Mouse (Mus musculus) MN1 (cell line): ENCODE results near the gene D8Ertd738e.

Source experiments
- DNase-seq: peaks from one replicate; pipeline ENCODE4 v3.0.0-alpha.2; 2016; ENCODE audit warnings: low spot score

D8Ertd738e gene

GRCm38 (mm10) chr8:84249257-84250170 lies at the start of gene D8Ertd738e:
Gene D8Ertd738e, minus strand, starts transcription at chr8:84249719.
- DNase-seq: peak; percentile 94

- DNase-seq: no peak
These were observed 47.7 kb upstream of the D8Ertd738e start for GRCm38 (mm10) chr8:84297029-84297785.

DNA sequence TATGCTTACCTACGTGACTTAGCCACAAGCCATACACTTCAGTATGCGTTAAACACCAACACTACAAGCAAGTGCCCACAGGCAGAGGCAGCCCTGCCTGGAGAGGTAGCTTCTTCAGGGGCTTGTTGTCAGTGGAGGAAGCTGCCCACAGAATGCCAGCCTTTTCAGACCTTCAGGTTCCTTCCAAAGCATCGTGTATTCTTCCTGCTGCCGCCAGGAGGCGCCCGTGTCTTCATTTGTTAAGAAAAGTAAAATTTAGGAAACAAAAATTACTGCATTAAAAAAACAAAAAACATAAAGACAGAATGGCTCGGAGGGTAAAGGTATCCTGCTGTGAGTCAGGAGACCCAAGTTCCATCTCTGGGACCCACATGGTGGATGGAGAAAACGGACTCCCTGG lies 42.2 kb upstream of the D8Ertd738e start:
- DNase-seq: peak; percentile 82

DNA sequence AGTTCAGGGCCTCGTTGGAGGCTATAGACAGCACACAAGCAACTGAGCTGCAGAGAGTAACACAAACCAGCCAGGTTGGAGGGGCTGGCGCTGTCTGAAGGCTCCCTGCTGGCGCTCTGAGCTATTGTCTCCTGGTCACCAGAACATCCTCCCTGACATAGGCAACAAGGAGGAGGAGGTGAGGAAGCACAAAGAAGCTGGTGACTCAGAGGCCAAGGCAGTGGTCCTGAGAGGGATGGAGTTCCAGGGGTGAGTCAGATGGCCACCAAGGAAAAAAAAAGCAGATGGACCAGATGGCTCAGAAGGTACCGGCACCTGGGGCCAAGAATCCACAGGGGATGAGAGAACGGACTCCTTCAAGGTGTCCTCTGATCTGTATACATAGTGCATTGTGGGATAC lies 41.6 kb upstream of the D8Ertd738e start:
- no peak for DNase-seq

GRCm38 (mm10) chr8:84288892-84289291 lies 39.4 kb upstream of the D8Ertd738e start:
- no peak for DNase-seq

DNA sequence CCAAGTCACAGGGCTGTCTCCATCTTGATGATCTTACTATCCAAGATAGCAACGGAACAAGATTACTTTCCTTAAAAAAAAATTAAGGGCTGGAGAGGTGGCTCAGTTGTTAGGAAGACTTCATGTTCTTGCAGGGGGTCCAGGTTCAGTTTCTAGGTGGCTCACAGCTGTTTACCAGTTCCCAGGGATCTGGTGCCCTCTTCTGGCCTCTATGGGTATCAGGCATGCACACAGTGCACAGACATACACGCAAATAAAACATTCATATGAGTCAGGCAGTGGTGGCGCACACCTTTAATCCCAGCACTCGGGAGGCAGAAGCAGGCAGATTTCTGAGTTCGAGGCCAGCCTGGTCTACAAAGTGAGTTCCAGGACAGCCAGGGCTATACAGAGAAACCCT lies 36.1 kb upstream of the D8Ertd738e start:
- DNase-seq: peak; percentile 64

DNA sequence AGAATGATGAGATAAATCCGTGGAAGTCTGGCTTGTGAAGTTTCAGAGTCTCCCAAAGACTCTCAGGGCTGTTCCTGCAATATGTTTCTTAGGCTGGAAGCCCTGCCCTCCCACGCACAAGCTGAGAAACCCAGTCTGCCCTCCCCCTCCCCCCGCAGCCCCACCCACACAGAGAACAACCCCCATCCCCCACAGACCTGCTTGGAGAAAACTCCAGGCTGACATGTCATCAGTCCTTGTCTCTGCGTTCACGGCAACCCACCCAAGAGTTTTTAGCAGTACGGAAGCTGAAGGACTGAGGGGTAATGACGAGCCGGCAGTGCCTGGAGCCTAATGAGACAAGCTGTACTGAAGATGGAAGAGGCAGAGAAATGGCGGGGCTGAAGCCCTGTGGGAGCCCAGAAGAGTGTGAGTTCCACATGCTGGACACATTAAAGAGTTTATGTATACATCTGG lies 35.1 kb upstream of the D8Ertd738e start:
- peak; percentile 46 for DNase-seq

DNA sequence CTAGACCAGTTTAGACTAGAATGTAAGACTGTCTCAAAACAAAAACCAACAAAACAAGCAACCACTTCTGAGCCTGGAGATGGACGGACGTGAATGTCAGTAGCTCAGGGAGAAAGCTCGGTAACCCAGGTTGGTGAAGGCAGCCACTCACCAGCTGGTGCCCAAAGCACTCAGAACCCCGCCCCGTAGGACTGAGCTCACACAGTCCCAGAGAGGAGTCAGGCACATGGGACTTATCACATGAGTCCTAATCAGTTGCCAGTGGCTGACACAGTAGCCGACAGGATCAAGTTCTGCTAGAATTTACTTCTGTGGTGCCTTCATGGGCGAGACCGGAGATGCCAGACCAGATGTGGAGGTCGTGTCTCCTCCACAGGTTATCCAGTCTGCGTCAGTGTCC lies 31.3 kb upstream of the D8Ertd738e start:
- DNase-seq: no peak

GRCm38 (mm10) chr8:84276447-84276846 lies 26.9 kb upstream of the D8Ertd738e start:
- DNase-seq: no peak

DNA sequence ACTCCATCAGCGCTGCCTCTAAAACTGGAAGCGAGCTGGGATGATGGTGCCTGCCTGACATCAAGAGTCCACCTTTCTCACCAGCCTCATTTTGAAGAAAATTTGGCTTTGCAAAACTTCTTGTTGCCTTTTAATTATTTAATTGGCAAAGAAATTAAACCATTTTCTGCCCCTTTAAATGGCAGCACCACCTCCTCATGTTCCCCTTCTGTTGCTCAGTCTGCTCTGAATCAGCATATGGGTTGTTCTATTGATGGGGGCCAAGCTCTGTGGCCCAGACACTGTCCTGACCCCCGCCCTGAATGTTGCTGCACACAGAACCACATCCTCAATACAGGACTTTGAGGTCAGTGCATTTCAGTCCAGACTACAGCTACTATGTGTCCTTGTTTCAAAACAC lies 24.4 kb upstream of the D8Ertd738e start:
- no peak for DNase-seq

DNA sequence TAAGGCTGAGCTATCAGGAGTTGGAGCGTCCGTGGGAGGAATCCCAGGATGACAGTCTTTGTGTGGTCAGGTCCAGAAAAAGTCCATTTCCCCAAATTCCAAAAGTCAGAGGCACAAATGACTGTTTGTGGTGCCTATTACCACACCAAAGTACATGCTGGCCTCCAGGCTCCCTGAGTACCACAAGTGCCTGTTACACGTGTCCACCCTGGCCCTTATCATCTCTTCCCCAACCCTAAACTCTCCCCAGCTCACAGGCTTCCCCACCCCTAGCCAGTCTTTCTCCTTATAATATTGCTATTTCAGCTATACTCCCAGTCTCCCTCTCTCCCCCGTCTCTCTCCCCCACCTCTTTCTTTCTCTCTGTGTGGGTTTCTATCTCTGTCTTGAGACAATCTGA lies 22.8 kb upstream of the D8Ertd738e start:
- DNase-seq: no peak

GRCm38 (mm10) chr8:84269950-84270773 lies 20.6 kb upstream of the D8Ertd738e start, which contains the start of gene Ccdc130:
Gene Ccdc130, minus strand, starts transcription at chr8:84270380.
- DNase-seq: peak; percentile 100

GRCm38 (mm10) chr8:84261098-84261497 lies 11.6 kb upstream of the D8Ertd738e start:
- DNase-seq: no peak

DNA sequence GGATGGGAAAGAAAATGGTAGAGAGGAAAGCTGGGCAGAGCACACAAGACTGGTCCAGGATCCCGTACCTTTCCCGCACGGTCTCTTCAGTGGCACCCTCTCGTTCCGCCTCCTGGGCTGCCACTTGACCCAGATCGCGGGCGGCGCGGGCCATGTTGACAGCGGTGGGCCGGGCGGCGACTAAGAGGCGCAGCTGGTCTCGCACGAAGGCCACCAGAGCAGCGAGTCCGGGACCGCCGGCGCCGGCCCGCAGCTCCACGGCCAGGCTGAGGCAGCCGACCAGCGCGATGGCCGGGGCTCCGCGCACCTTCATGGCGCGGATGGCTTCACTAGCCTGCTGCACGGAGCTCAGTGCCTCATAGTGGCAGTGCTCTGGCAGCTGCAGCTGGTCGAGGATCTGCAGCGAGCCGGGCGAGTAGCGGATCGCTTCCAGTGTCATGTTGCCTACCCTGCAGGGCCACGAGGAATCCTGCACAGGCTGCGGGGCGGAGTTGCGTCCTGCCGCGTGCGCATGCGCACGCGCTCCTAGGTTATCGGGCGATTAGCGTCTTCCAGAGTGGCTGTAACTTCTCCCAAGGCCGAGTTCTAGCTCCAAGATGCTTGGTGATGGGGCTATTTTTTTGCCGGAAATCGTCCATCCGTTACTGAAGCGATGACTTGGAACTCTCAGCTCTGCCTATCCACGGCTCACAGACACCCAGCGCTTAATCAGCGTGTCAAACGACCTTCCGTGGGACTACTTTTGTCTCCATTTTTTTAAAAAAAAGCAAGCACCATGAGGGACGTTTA lies 7.5 kb upstream of the D8Ertd738e start, which contains the start of gene Mri1:
Gene Mri1, minus strand, starts transcription at position 505 of the 789 bp plus-strand sequence.
- DNase-seq: peak; percentile 95

- DNase-seq: peak; percentile 75
These were observed 6.9 kb upstream of the D8Ertd738e start for GRCm38 (mm10) chr8:84256458-84256821.

GRCm38 (mm10) chr8:84255858-84256257 lies 6.3 kb upstream of the D8Ertd738e start:
- no peak for DNase-seq

GRCm38 (mm10) chr8:84241821-84242220 lies 7.7 kb downstream of the D8Ertd738e start:
- DNase-seq: peak; percentile 81

- DNase-seq: no peak
These were observed 8.4 kb downstream of the D8Ertd738e start for GRCm38 (mm10) chr8:84241167-84241566.

- DNase-seq: peak; percentile 64
These were observed 11.8 kb downstream of the D8Ertd738e start for GRCm38 (mm10) chr8:84237542-84238229.

GRCm38 (mm10) chr8:84236998-84237473 lies 12.5 kb downstream of the D8Ertd738e start, which contains the start of gene Zswim4:
Gene Zswim4, minus strand, starts transcription at chr8:84237055.
- peak; percentile 99 for DNase-seq
